Mouse (Mus musculus): Measurements from ENCODE around the gene Cadps. TPM values are rescaled to one million over a fixed set of nuclear protein-coding genes. Genes with fewer than 3 reads are reported as not detected.

Cadps gene
- polyA plus RNA-seq, 1 experiment from 2014 or later = 0.70 TPM

DNA sequence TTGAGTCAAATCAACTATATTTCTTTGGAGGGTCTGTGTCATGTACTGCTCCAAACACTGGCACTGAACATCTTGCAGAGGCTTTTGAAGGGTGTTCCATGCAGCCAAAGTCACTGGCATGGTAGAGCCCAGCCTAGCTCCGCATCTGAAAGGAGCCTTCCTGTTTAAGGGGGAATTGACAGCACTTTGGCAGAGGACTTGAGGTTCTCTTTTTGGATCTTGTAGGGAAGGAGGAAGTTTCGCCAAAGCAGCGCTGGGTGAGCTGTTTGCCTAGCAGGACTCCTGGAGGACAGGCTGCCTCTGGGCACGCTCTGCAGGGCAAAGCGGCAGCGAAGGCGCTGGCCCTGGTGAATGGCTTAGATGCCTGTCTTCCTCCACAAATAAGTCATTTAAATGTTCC, 363.2 kb downstream of the Cadps start:
- H3K36me3 ChIP-seq (ENCODE audit: insufficient read depth, low read length) = no peaks in the 10 kb centered on the region
- H3K9ac ChIP-seq (replicated peaks; ENCODE audit: low read length) = no peak overlapping the region
- no peaks in the 10 kb centered on the region for H3K4me1 ChIP-seq (ENCODE audit: insufficient read depth, low read length)
- H3K9me3 ChIP-seq (ENCODE audit: low read length) = no peaks in the 10 kb centered on the region
- H3K27ac ChIP-seq (ENCODE audit: low read length) = no peak overlapping the region
- H3K4me3 ChIP-seq (ENCODE audit: low read length) = no peak overlapping the region
- WGBS = 59% methylated on average over 7 of the region's 7 CpGs
- H3K4me2 ChIP-seq (replicated peaks; ENCODE audit: low read depth, low read length) = no peak overlapping the region
- H3K27me3 ChIP-seq (ENCODE audit: insufficient read depth, low read length) = no peaks in the 10 kb centered on the region
- no peak for ATAC-seq (ENCODE audit: low FRiP score, low TSS enrichment)

DNA sequence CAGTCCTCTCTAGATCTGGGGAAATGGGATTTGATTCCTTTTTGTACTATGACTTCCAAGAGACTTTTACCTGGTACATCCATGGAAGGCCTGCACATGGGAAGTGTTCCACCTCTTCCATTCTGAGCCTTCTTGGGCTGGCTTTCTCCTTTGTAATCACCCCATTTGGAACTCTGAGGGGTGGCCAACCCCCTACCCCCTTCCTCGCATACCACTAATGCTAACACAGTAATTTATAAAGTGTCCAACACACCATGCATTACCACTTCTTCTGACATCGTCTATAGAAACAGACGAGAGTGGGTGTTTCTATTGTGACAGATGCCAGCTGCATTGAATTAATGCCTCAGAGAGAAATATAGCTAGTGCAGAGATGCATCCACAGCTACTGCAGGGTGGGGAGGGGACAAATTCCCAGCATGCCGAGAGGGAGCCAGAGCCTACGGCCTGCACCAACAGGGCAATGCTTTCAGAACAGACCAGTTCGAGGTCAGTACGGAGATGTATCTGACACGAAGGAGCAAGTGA, 367.8 kb downstream of the Cadps start:
- Histone ChIP-seq H3K9ac (replicated peaks; ENCODE audit: low read length) (no peak overlapping the region), H3K27ac (ENCODE audit: low read length) (no peak overlapping the region), H3K4me2 (replicated peaks; ENCODE audit: low read depth, low read length) (no peak overlapping the region), H3K36me3 (ENCODE audit: insufficient read depth, low read length) (no peaks in the 10 kb centered on the region), H3K4me1 (ENCODE audit: insufficient read depth, low read length) (no peaks in the 10 kb centered on the region), H3K27me3 (ENCODE audit: insufficient read depth, low read length) (no peaks in the 10 kb centered on the region), H3K4me3 (ENCODE audit: low read length) (no peak overlapping the region), H3K9me3 (ENCODE audit: low read length) (no peaks in the 10 kb centered on the region)
- ATAC-seq (ENCODE audit: low FRiP score, low TSS enrichment) = no peak
- 63% methylated on average over 8 of the region's 8 CpGs for WGBS

DNA sequence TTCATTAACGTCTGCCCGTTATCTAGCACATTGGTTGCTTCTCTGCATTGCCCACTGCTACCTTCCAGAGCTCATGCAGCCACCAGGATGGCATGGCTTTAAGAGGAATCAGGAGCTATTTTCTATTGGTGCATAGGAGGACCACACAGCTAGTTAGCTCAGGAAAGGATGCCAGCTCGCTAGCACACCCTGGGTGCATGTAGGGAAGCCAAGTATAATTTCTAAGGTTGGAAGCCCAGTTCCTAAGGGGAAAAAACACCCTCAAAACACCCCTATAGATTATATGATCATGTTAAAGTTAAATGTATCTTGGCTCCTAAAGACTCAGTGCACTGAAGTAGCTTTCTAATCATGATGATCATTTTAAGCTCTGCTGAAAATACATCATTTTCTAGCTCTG, 372.1 kb downstream of the Cadps start:
- Histone ChIP-seq H3K9ac (replicated peaks; ENCODE audit: low read length) (no peak overlapping the region), H3K4me2 (replicated peaks; ENCODE audit: low read depth, low read length) (no peak overlapping the region), H3K4me1 (ENCODE audit: insufficient read depth, low read length) (no peaks in the 10 kb centered on the region), H3K27ac (ENCODE audit: low read length) (no peak overlapping the region), H3K36me3 (ENCODE audit: insufficient read depth, low read length) (no peaks in the 10 kb centered on the region), H3K4me3 (ENCODE audit: low read length) (no peak overlapping the region), H3K9me3 (ENCODE audit: low read length) (no peaks in the 10 kb centered on the region), H3K27me3 (ENCODE audit: insufficient read depth, low read length) (no peaks in the 10 kb centered on the region)
- WGBS = 75% methylated on average over 3 of the region's 3 CpGs
- ATAC-seq (ENCODE audit: low FRiP score, low TSS enrichment) = no peak

GRCm38 (mm10) chr14:12448883-12449282, 374.0 kb downstream of the Cadps start:
- no peak overlapping the region for H3K9ac ChIP-seq (replicated peaks; ENCODE audit: low read length)
- H3K4me1 ChIP-seq (ENCODE audit: insufficient read depth, low read length) = no peaks in the 10 kb centered on the region
- no peak overlapping the region for H3K27ac ChIP-seq (ENCODE audit: low read length)
- WGBS = 91% methylated on average over 6 of the region's 6 CpGs
- no peaks in the 10 kb centered on the region for H3K9me3 ChIP-seq (ENCODE audit: low read length)
- H3K4me3 ChIP-seq (ENCODE audit: low read length) = no peak overlapping the region
- H3K36me3 ChIP-seq (ENCODE audit: insufficient read depth, low read length) = no peaks in the 10 kb centered on the region
- no peaks in the 10 kb centered on the region for H3K27me3 ChIP-seq (ENCODE audit: insufficient read depth, low read length)
- no peak for ATAC-seq (ENCODE audit: low FRiP score, low TSS enrichment)
- H3K4me2 ChIP-seq (replicated peaks; ENCODE audit: low read depth, low read length) = no peak overlapping the region

- no peaks in the 10 kb centered on the region for H3K9me3 ChIP-seq (ENCODE audit: low read length)
- no peak overlapping the region for H3K4me2 ChIP-seq (replicated peaks; ENCODE audit: low read depth, low read length)
- WGBS = 57% methylated on average over 2 of the region's 2 CpGs
- no peaks in the 10 kb centered on the region for H3K27me3 ChIP-seq (ENCODE audit: insufficient read depth, low read length)
- ATAC-seq (ENCODE audit: low FRiP score, low TSS enrichment) = no peak
- H3K36me3 ChIP-seq (ENCODE audit: insufficient read depth, low read length) = no peaks in the 10 kb centered on the region
- no peaks in the 10 kb centered on the region for H3K4me1 ChIP-seq (ENCODE audit: insufficient read depth, low read length)
- no peak overlapping the region for H3K9ac ChIP-seq (replicated peaks; ENCODE audit: low read length)
- H3K4me3 ChIP-seq (ENCODE audit: low read length) = no peak overlapping the region
- H3K27ac ChIP-seq (ENCODE audit: low read length) = no peak overlapping the region
Measured at GRCm38 (mm10) chr14:12441019-12441418, 381.9 kb downstream of the Cadps start.

DNA sequence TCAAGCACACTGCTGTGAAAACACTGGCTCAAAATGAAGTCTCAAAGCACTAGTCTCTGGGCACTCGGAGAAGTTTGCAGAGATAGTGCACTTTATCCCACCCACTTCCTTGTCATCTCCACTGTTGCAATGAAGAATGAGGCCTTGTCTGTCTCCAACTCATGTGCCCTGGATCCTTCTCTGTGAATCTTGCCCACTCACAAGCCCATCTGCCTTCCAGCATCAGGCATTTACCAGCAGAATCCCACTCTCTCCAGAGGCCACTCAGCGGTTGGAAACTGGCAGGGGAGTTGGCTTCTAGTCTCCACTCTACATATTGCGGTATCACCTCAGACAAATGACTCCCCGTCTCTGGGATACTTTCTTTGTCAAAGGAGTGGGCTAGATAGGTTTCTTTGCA, 384.9 kb downstream of the Cadps start:
- no peak overlapping the region for H3K9ac ChIP-seq (replicated peaks; ENCODE audit: low read length)
- no peaks in the 10 kb centered on the region for H3K4me1 ChIP-seq (ENCODE audit: insufficient read depth, low read length)
- no peak overlapping the region for H3K27ac ChIP-seq (ENCODE audit: low read length)
- no peaks in the 10 kb centered on the region for H3K9me3 ChIP-seq (ENCODE audit: low read length)
- H3K4me3 ChIP-seq (ENCODE audit: low read length) = no peak overlapping the region
- H3K27me3 ChIP-seq (ENCODE audit: insufficient read depth, low read length) = no peaks in the 10 kb centered on the region
- H3K4me2 ChIP-seq (replicated peaks; ENCODE audit: low read depth, low read length) = no peak overlapping the region
- 89% methylated on average over 4 of the region's 4 CpGs for WGBS
- no peaks in the 10 kb centered on the region for H3K36me3 ChIP-seq (ENCODE audit: insufficient read depth, low read length)
- no peak for ATAC-seq (ENCODE audit: low FRiP score, low TSS enrichment)

GRCm38 (mm10) chr14:12437422-12437821, 385.5 kb downstream of the Cadps start:
- H3K27me3 ChIP-seq (ENCODE audit: insufficient read depth, low read length) = no peaks in the 10 kb centered on the region

GRCm38 (mm10) chr14:12436903-12437368, 385.9 kb downstream of the Cadps start:
- Histone ChIP-seq H3K4me2 (replicated peaks; ENCODE audit: low read depth, low read length) (no peak overlapping the region), H3K9ac (replicated peaks; ENCODE audit: low read length) (no peak overlapping the region), H3K4me1 (ENCODE audit: insufficient read depth, low read length) (no peaks in the 10 kb centered on the region), H3K9me3 (ENCODE audit: low read length) (no peaks in the 10 kb centered on the region), H3K27me3 (ENCODE audit: insufficient read depth, low read length) (no peaks in the 10 kb centered on the region), H3K27ac (ENCODE audit: low read length) (no peak overlapping the region), H3K36me3 (ENCODE audit: insufficient read depth, low read length) (no peaks in the 10 kb centered on the region), H3K4me3 (ENCODE audit: low read length) (no peak overlapping the region)
- ATAC-seq (ENCODE audit: low FRiP score, low TSS enrichment) = no peak; the same call in 1 of the 2 replicates
- 77% methylated on average over 14 of the region's 14 CpGs for WGBS

More at GRCm38 (mm10) chr14:12437422-12437821, 385.5 kb downstream of the Cadps start:
- Histone ChIP-seq H3K9me3 (ENCODE audit: low read length) (no peaks in the 10 kb centered on the region), H3K4me1 (ENCODE audit: insufficient read depth, low read length) (no peaks in the 10 kb centered on the region), H3K4me3 (ENCODE audit: low read length) (no peak overlapping the region), H3K36me3 (ENCODE audit: insufficient read depth, low read length) (no peaks in the 10 kb centered on the region), H3K27ac (ENCODE audit: low read length) (no peak overlapping the region), H3K9ac (replicated peaks; ENCODE audit: low read length) (no peak overlapping the region), H3K4me2 (replicated peaks; ENCODE audit: low read depth, low read length) (no peak overlapping the region)
- no peak for ATAC-seq (ENCODE audit: low FRiP score, low TSS enrichment)
- 83% methylated on average over 7 of the region's 7 CpGs for WGBS

DNA sequence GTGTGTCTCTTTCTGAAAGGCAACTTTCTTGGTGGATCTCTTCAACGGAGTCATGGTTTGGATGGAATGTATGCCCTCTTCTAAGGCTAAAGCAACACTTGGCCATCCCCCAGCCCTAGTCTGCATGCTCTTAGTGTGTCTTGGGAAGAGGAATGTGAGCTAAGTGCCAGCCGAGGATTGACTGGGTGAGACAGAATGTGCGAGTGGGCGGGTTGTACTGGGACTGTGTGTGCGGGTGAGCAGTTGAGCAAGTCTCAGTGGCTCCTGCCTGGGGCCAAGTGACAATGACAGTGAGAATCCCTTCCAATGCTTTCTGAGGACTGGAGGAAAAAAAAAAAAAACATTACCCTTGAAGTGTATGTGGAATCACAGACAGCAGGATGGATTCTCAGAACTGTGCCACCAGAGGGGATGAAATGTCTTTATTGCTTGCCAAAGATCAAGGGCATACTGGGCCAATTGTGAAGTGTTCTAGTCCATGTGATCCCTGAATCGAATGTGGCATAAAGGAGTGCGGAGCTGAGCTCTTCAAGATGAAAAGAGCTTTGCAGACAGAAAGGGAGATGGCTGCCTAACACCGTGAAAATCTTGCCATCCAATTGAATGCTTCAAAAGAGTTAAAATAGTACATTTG, 394.7 kb downstream of the Cadps start:
- Histone ChIP-seq H3K9me3 (ENCODE audit: low read length) (no peaks in the 10 kb centered on the region), H3K27ac (ENCODE audit: low read length) (no peak overlapping the region), H3K27me3 (ENCODE audit: insufficient read depth, low read length) (no peaks in the 10 kb centered on the region), H3K9ac (replicated peaks; ENCODE audit: low read length) (no peak overlapping the region), H3K36me3 (ENCODE audit: insufficient read depth, low read length) (no peaks in the 10 kb centered on the region), H3K4me2 (replicated peaks; ENCODE audit: low read depth, low read length) (no peak overlapping the region), H3K4me3 (ENCODE audit: low read length) (no peak overlapping the region), H3K4me1 (ENCODE audit: insufficient read depth, low read length) (no peaks in the 10 kb centered on the region)
- 75% methylated on average over 8 of the region's 8 CpGs for WGBS
- no peak for ATAC-seq (ENCODE audit: low FRiP score, low TSS enrichment)

DNA sequence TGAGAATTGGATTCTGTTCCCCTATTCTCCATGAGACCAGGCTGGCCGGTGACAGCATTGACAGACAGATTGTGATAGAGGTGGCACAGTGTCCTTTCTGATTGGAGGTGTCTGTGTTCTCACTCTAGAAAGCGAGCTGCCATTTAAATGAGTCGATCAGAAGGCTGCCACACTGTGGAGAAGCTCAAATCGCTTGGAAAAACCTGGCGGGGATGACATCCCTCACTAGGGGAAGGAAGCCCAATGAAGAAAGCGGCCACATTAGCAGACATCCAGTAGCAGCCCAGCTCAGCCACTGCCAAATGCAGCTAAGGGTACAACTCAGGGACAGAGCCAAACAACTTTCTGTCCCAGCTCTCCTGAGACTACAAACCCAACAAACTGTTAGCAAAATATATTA, 397.6 kb downstream of the Cadps start:
- Histone ChIP-seq H3K4me1 (ENCODE audit: insufficient read depth, low read length) (no peaks in the 10 kb centered on the region), H3K9me3 (ENCODE audit: low read length) (no peaks in the 10 kb centered on the region), H3K27ac (ENCODE audit: low read length) (no peak overlapping the region), H3K36me3 (ENCODE audit: insufficient read depth, low read length) (no peaks in the 10 kb centered on the region), H3K4me2 (replicated peaks; ENCODE audit: low read depth, low read length) (no peak overlapping the region), H3K27me3 (ENCODE audit: insufficient read depth, low read length) (no peaks in the 10 kb centered on the region), H3K9ac (replicated peaks; ENCODE audit: low read length) (no peak overlapping the region), H3K4me3 (ENCODE audit: low read length) (no peak overlapping the region)
- ATAC-seq (ENCODE audit: low FRiP score, low TSS enrichment) = no peak
- WGBS = 68% methylated on average over 6 of the region's 6 CpGs

Data from kidney, embryonic 16.5 days (tissue).